Mouse (Mus musculus) brain, embryonic 14.5 days (tissue): ENCODE measurements around the gene Cep63.

Experiments
- CTCF ChIP-seq: fragments of 200-500 bp; IDR thresholded peaks from 2 replicates; pipeline ENCODE4 v1.5.1; 2012; ENCODE audit warnings: inconsistent platforms, mild to moderate bottlenecking, moderate library complexity, borderline replicate concordance; ENCODE audit not compliant: insufficient read depth, insufficient read length; ENCODE audit errors: extremely low read depth
- POLR2A ChIP-seq: fragments of 200-500 bp; IDR thresholded peaks from 2 replicates; pipeline ENCODE4 v1.6.1; 2012; ENCODE audit warnings: mild to moderate bottlenecking, inconsistent platforms, borderline replicate concordance; ENCODE audit not compliant: poor library complexity, insufficient read depth, insufficient read length, severe bottlenecking; ENCODE audit errors: extremely low read depth

GRCm38 (mm10) chr9:102544116-102544772, 82.1 kb downstream of the Cep63 start:
- no peak for TF ChIP-seq CTCF
- TF ChIP-seq POLR2A, result no peak
